Mouse (Mus musculus): ENCODE measurements at regions not wholly inside any gene's neighbourhood (a gene's known extent, or its start where the extent isn't known, plus 50 kb on each side); places are given as distances from the start of the nearest gene placed in this dataset.
"Not testable (repeated sequence)": the region's sequence is repeated elsewhere in the genome, so short reads cannot be mapped to it uniquely, and the experiment has no call there.

DNA sequence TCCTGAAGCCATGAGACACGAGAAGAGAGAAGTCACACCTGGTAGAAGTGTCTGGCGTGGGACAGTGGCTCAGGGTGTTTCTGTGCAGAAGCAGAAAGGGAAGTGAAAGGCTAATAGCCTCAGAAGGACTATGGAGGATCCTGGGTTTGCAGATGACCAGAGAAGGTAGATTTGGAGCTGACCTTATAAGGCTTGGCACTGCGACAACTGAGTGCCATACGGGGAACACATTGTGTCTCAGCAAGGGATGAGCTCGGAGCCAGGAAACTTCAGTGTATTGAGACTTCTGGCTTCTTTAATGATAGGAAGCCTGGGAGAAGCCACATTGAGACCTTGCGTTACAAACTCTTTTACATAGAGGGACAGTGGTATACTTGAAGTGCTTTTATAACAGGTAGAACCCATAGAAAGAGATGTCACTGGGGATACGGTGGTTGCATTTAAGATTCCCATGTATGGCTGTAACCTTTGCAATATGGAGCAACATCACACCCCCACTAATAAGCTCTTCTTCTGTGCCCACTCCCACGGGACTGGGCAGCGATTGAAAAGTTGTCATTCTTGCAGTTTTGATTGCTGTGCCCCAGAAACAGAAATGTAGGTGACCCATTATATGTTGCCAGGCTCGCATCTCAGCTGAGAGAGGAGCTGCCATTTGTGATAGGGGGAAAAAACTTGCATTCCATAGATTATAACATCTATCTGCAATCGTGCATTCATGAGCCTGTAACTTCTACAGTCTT, 61.8 kb upstream of the Dync1i1 start:
- peak; percentile 98 for ATAC-seq (ENCODE audit: insufficient number of reproducible peaks, low FRiP score, low TSS enrichment)

DNA sequence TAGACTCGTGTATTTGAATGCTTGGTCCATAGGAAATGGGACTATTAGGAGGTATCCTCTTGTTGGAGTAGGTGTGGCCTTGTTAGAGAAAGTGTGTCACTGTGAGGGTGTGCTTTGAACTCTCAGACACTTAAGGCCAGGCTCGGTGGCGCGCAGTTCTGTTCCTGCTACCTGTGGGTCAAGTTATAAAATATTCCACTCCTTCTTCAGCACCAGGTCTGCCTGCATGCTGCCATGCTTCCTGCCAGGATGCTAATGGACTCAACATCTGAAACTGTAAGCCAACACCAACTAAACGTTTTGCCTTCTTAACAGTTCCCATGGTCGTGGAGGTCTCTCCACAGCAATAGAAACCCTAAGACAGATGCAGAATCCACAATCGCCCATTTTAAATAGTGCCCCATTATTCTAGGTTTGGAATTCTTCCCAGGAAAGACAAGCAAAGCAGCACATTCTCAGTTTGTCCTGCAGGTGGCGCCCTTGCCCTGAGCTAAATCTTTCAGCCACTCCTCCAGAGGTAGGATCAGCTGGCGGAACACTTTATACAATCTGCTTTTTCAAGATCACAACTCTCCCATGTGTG, 80.2 kb upstream of the Dync1i1 start:
- peak; percentile 79 for ATAC-seq (ENCODE audit: insufficient number of reproducible peaks, low FRiP score, low TSS enrichment)

DNA sequence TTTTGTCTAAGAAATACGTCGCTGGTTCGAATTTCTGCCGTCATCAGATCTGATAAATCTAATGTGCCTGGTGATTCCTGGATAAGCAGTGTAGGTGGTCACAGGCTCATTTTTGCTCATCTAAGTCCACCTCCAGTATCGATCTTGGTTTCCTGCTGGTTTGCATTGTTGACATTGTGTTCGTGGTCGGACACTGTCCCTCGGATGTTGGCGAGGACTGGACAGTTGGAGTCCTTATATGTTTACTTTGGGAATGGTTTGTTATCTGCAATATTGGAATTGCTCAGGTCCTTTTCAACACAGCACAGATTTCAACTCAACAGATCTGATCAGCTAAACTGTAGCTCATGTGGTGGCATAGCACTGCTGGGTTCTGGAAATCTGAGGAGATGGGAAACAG, 91.2 kb upstream of the Dync1i1 start:
- no peak for ATAC-seq (ENCODE audit: insufficient number of reproducible peaks, low FRiP score, low TSS enrichment)

DNA sequence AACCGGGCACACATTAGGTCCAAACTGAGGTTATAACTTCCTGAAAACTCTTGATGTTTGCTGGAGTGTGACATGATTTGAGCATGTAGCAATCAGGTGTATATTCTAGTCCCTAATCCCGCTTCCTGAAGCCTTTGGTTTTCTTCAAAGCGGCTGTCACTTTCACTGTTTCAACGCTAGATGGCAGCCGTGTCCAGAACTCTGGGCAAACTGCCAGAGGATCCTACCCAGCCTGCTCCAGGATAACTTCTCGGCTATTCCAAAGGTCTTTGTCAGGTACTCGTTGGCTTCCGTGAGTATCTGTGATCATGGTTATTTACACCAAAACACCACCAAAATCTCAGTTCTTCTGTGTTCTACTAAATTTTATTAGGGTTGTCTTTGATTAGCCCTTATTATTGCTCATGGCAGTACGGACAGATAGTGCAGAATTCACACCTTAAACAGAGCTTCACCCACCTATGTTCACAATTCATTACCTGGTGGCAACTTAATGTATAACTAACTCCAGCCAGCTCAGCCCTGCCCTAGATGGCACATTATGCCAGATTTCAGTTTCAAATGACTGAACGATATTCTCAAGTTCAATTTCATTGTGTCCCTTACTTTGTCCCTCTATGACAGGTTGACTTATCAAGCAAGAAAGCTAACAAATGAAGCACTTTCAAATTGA, 92.3 kb upstream of the Dync1i1 start:
- peak; percentile 79 for ATAC-seq (ENCODE audit: insufficient number of reproducible peaks, low FRiP score, low TSS enrichment)

DNA sequence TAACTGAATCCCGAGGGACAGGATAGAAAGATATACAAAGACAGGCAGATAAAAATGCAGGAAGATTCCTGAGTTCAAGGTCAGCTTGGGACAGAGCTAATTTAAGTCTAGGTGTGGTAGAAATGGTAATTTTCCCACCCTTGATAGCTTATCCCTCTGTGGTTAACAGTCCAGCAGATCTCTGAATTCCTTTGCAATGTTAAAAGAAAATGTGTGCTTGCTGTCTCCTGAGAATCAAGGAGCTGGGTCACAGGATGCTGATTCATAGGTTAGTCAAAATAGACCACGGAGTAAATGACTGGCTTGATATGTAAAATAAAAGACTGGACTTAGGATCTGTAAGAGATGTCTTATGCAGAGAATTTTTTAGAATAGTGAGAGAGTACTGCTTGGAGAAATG, 101.4 kb upstream of the Dync1i1 start:
- ATAC-seq (ENCODE audit: insufficient number of reproducible peaks, low FRiP score, low TSS enrichment): no peak

DNA sequence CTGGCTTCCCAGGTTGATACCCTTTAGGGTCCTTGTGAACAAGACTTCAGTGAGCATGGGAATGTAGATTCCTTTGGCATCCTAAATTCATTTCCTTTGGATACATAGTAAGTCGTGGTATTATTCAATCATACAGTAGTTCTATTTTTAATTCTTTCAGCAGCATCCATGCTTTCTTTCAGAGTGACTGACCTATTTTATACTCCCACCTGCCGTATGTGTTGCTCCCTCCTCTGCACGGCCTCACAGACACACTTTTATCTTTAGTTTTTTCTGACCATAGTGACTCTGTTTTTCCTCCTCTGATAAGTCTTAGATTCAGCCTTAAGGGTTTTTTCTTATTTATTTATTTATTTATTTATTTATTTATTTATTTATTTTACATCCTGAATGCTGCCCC, 103.9 kb upstream of the Dync1i1 start:
- no peak for ATAC-seq (ENCODE audit: insufficient number of reproducible peaks, low FRiP score, low TSS enrichment)

DNA sequence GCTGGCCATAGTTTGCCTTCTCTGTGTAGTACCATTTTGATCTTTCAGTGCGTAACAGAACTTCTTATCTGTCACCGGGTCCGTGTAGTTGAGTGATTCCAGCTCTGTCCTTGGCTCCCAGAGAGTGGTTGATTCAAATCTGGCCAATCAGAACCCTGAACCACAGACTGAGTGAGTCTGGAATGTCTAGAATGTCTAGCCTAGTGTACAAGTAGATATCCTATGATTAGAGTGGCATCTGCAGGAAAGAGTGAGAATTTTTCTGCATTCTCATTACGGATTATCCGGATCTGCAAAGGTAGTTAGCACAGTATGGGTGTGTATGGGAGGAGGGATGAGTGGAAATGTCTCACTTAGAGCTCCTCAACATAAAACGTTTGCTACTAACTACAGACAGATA, 97.9 kb upstream of the Pdk4 start:
- ATAC-seq (ENCODE audit: insufficient number of reproducible peaks, low FRiP score, low TSS enrichment): 0 out of 2 replicates have a peak, but pooled peaks have one; percentile 40

DNA sequence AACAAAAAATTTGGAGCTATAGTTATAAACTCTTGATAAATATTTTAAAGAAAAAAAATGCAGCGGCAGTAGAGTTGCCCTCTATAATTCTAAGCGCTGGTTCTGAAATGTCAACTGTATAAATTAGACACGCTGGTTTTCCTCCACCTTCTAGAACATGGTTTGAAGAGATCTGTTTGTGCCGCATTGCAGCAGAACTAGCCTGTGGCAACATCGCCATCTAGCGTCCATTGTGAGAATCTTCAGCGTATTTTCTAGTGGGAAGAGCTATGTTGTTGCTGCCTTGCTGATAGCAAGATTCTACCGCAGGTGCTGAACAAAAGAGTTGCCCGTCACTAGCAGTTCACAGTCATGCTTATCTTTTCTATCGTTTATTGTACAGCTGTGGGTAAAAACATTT, 93.5 kb upstream of the Pdk4 start:
- no peak for ATAC-seq (ENCODE audit: insufficient number of reproducible peaks, low FRiP score, low TSS enrichment)

DNA sequence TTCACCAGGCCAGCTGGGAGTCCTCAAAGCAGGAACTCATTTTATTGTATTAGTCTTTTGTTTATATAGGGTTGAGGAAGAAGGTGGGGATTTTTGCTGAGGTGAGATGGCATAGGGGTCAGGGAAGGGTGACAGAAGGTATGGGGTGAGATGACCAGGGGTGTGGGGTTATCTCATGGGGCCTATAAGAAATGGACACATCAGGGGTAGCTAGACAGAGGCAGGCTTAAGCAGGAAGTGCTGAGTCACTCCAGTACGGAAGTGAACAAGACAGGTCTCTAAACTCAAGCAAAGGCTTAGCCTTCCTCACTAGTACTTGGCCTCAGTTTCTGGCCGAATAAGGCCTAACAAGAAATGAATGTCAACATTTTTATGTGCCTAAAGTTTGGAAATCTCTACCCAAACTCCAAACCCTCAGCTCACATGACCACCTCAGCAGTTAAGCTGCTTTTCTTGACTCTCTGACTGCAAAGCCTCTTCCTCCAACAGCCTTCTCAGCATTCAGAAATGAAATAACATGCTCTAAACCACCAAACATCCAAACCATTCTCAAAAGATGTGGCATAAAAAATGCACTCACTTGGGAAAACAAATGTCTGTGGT, 86.9 kb upstream of the Pdk4 start:
- ATAC-seq (ENCODE audit: insufficient number of reproducible peaks, low FRiP score, low TSS enrichment): no peak

DNA sequence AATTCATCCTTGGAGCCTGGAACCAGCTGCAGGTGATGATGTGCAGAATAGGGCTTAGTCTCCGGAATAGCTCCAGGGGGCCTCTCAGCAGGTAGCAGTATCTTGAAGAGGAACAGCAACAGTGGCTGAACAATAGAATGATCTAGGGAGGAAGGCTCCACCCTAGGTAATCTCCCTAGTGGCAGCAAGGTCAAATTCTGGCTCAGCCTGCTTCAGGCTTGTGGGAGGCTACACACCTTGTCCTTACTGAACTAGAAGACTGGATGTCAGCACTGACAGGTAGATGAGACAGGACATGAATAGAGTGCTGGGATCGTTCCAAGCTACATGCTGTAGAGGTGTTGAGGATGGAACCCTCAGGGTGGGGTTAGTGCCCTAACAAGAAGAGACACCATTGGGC, 80.8 kb upstream of the Pdk4 start:
- not testable (repeated sequence) for ATAC-seq (ENCODE audit: insufficient number of reproducible peaks, low FRiP score, low TSS enrichment)

DNA sequence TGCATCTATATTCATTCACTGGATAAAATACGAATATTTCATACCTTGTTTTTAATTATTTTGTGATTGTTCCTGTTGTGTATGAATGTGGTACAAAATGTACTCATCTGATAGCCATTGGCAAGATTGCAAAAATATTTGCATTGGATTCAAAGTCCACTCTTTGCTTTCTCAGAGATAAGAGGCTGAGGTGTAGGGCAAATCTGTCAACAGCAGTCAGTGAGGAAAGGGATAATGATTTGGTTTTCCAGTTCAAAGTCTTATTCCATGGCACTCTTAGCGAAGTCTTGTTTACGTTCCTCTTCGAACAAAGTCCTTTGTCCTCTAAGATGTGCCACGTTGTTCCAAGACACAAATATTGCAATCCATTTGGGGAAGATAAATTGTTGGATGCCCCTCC, 70.5 kb upstream of the Pdk4 start:
- ATAC-seq (ENCODE audit: insufficient number of reproducible peaks, low FRiP score, low TSS enrichment): no peak

DNA sequence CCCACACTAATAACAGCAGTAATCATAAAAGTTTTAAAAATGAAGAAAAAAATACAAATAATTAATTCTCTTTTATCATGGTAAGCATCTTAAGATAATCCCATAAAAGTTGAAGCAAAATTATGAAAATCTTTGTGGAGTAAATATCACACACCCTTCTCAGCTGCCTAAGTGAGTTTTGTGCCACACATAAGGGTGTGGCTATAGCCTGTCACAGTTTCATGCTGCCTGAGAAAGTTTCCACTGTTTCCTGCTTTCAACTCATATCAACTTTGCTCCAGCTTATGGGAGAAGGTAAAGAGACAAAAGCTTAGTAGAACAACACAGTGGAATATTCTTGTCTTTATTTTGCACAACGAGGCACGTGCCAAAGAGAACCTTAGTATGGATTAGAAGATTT, 68.9 kb upstream of the Pdk4 start:
- ATAC-seq (ENCODE audit: insufficient number of reproducible peaks, low FRiP score, low TSS enrichment): no peak

DNA sequence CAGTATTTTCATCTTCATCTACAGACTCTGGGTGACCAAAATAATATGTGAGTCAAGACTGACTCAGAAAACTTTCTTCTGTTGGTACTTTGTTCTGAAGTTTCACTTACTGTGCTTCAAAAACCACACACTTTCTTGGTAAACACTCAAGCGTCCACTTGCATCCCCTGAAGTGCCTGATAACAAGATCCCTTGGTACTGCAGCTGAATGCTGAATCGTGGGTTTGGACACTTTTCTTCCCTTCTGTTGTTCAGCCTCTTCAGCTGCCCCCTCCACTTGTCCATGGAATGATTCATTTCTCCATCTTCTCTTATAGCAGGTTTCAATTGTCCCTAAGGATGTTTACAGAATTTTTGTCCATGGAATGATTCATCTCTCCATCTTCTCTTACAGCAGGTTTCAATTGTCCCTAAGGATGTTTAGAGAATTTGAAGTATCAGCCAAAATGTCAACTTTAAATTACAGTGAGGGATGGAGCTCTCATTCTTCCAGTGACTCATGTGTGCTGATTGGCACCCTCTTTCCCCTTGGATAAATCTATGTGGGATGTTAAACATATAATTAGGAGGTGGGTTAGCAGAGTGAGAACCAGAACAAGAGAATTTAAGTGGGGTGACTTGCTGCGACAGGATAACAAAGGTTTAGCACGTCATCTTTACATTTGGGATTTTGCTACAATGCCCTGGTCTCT, 57.7 kb upstream of the Pdk4 start:
- ATAC-seq (ENCODE audit: insufficient number of reproducible peaks, low FRiP score, low TSS enrichment): no peak

DNA sequence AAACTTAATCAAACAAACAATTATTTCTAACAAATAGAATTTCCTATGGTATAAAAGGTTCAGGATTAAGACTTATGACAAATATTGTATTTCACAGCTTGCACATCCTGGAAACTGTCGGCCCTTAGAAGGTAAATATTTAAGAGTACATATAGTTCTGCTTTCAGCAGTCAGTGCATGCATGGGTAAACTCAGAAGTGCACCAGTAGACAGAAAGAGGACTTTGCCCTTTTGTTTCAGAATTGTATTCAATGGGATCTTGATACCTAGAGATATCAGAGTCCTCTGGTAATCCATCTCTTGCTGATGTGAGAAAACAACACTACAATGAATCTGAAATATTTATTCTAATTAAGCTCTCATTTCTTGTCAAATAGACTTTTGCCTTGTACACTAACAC, 54.0 kb upstream of the Pdk4 start:
- ATAC-seq (ENCODE audit: insufficient number of reproducible peaks, low FRiP score, low TSS enrichment): no peak
